Mouse (Mus musculus) C2C12 (cell line): ENCODE measurements around the gene Clec11a. TPM values are rescaled to one million over a fixed set of nuclear protein-coding genes. Genes with fewer than 3 reads are reported as not detected.

Experiments
- H3K27me3 ChIP-seq: one replicate; pipeline ENCODE4 v1.6.1; 2011; ENCODE audit not compliant: control insufficient read depth, insufficient read depth, insufficient read length
- H3K36me3 ChIP-seq: one replicate; pipeline ENCODE4 v1.6.1; 2011; ENCODE audit not compliant: control insufficient read depth, insufficient read depth
- H3K4me3 ChIP-seq: one replicate; pipeline ENCODE4 v1.5.1; 2011; ENCODE audit warnings: mild to moderate bottlenecking, control low read depth; ENCODE audit not compliant: poor library complexity, insufficient read depth, severe bottlenecking
- H3K79me2 ChIP-seq: one replicate; pipeline ENCODE4 v1.6.1; 2011; ENCODE audit not compliant: control insufficient read depth, insufficient read depth
- H3K79me3 ChIP-seq: one replicate; pipeline ENCODE4 v1.6.1; 2011; ENCODE audit warnings: low read depth, control low read depth
- H3ac ChIP-seq: one replicate; pipeline ENCODE3; 2011; ENCODE audit warnings: low read depth; ENCODE audit not compliant: control insufficient read depth, insufficient read length
- CEBPB ChIP-seq: IDR thresholded peaks from one replicate; pipeline ENCODE4 v1.6.1; 2011; ENCODE audit warnings: low read depth, mild to moderate bottlenecking, control low read depth, moderate library complexity
- CTCF ChIP-seq: IDR thresholded peaks from one replicate; pipeline ENCODE4 v1.5.1; 2011; ENCODE audit not compliant: control insufficient read depth, insufficient read depth, insufficient read length
- FOSL1 ChIP-seq: IDR thresholded peaks from one replicate; pipeline ENCODE4 v1.8.0; 2011; ENCODE audit warnings: mild to moderate bottlenecking, low read length; ENCODE audit not compliant: poor library complexity, insufficient read depth, severe bottlenecking
- MAX ChIP-seq: IDR thresholded peaks from one replicate; pipeline ENCODE4 v1.6.1; 2011; ENCODE audit warnings: mild to moderate bottlenecking, control low read depth
- MYOD1 ChIP-seq: IDR thresholded peaks from one replicate; pipeline ENCODE4 v1.6.1; 2011; ENCODE audit warnings: low read depth; ENCODE audit not compliant: control insufficient read depth, insufficient read length
- MYOG ChIP-seq: IDR thresholded peaks from one replicate; pipeline ENCODE4 v1.6.1; 2011; ENCODE audit not compliant: control insufficient read depth, insufficient read length; ENCODE audit errors: extremely low read depth
- USF1 ChIP-seq: IDR thresholded peaks from one replicate; pipeline ENCODE4 v1.6.1; 2011; ENCODE audit warnings: low read depth, mild to moderate bottlenecking, control low read depth, moderate library complexity
- polyA plus RNA-seq: library from polyadenylated mRNA; unstranded; fragments of >200 nt; fragmentation: generic; extraction: Trizol; gene quantifications from one replicate; pipeline ENCODE4 v1.2.1, GENCODE M21; 2012; ENCODE audit warnings: missing spikeins

Clec11a gene
- polyA plus RNA-seq, 1 experiment: 0.30 TPM

- TF ChIP-seq MAX (no peak), CEBPB (no peak), CTCF (no peak), USF1 (no peak), MYOG (no peak), FOSL1 (no peak), MYOD1 (no peak)
- H3K27me3 ChIP-seq: peaks cover 73% of the 10 kb centered on the region
- no peaks in the 10 kb centered on the region for H3K79me2 ChIP-seq
- H3K79me3 ChIP-seq: no peaks in the 10 kb centered on the region
- no peaks in the 10 kb centered on the region for H3K36me3 ChIP-seq
- H3ac ChIP-seq: no peak overlapping the region
- no peak overlapping the region for H3K4me3 ChIP-seq
Measured at GRCm38 (mm10) chr7:44340226-44340625, 33.5 kb upstream of the Clec11a start.

DNA sequence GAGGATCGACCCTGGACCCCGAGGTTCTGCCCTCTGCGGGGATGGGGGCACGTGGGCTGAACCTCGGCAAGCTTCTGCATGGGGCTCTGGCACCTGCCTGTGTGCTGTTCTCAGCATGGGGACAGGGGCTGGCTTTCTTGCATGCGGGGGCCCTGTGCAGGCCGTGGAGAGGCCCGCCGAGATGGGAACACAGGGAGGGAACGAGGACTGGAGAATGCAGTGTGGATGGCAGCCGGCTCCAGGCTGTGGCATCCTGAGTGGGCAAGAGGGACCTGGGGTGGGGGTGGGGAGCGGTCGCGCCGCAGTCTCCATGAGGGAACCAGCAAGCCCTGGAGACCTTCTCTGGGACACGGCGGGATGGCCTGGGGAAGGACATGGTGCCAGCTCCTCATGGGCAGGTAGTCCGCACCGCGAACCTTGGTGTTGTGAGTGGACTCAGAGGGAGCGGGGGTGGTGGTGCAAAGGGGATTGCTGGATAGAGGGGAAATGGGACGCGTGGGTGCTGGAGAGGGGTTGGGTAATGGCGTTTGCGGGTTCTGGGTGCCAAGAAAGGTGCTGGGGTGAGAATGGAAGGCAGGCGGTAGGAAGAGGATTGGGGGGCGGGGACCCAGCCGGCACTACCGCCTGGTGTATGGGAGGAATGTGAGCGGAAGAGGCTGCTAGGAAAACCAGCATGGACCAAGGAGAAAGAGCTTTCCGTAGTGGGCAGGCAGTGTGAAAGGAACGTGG lies 30.6 kb upstream of the Clec11a start:
- no peaks in the 10 kb centered on the region for H3K79me3 ChIP-seq
- peaks cover 55% of the 10 kb centered on the region for H3K27me3 ChIP-seq
- H3ac ChIP-seq: no peak overlapping the region
- no peak overlapping the region for H3K4me3 ChIP-seq
- no peaks in the 10 kb centered on the region for H3K36me3 ChIP-seq
- no peaks in the 10 kb centered on the region for H3K79me2 ChIP-seq
- no peak for TF ChIP-seq CEBPB
- TF ChIP-seq CTCF: no peak
- TF ChIP-seq MAX: no peak
- TF ChIP-seq MYOG: no peak
- no peak for TF ChIP-seq USF1
- TF ChIP-seq FOSL1: no peak
- TF ChIP-seq MYOD1: no peak

- no peak overlapping the region for H3K4me3 ChIP-seq
- H3K79me3 ChIP-seq: no peaks in the 10 kb centered on the region
- H3K27me3 ChIP-seq: peaks cover 52% of the 10 kb centered on the region
- no peaks in the 10 kb centered on the region for H3K36me3 ChIP-seq
- no peaks in the 10 kb centered on the region for H3K79me2 ChIP-seq
- no peak overlapping the region for H3ac ChIP-seq
- TF ChIP-seq FOSL1: no peak
- TF ChIP-seq MAX: no peak
- TF ChIP-seq USF1: no peak
- no peak for TF ChIP-seq MYOD1
- no peak for TF ChIP-seq MYOG
- TF ChIP-seq CTCF: no peak
- TF ChIP-seq CEBPB: no peak
Measured at GRCm38 (mm10) chr7:44336046-44337021, 29.6 kb upstream of the Clec11a start.

DNA sequence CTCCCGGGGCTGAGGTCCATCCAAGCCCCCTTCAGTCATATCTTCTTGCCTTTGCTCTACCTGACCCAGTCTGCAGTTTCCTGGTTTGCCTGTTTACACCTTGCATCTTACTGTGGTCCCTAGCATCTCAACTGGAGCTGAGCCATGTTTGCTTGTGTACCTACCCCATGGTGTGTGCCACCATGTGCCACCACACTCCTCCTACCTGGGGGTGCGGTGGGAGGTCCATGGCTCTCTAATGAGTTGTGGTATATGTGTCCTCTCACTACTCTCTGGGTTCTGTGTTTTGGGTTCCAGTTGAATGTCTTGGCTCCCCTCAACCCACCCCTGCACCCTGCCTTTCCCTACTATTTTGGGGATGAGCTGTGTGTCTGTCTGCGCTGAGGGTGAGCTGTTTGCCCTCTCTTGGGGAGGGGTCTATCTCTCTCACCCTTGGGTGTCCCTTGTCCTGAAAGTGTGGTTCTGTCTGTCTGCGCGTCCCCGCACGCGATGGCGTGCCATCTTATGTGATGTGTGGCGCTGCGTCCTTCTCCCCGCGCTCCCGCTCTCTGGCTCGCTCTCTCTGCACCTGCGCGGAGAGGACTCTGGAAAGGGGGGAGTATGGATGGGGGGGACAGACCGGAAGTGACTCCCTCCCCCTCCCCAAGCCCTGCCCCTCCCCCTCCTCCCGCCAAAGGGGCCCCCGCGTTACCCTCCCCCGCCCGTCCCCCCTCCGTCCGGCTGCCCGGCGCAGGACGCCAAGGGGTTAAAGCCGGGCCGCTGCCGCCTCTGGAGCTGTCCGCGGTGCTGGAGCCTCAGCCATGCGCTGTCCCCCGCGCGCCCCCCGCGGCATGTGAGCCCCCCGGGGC lies 28.6 kb upstream of the Clec11a start:
- no peak overlapping the region for H3K4me3 ChIP-seq
- no peaks in the 10 kb centered on the region for H3K79me3 ChIP-seq
- H3ac ChIP-seq: no peak overlapping the region
- no peaks in the 10 kb centered on the region for H3K79me2 ChIP-seq
- TF ChIP-seq CEBPB (no peak), USF1 (no peak), MYOD1 (no peak), FOSL1 (no peak), MYOG (no peak), MAX (no peak), CTCF (no peak)
- peaks cover 51% of the 10 kb centered on the region for H3K27me3 ChIP-seq
- no peaks in the 10 kb centered on the region for H3K36me3 ChIP-seq

GRCm38 (mm10) chr7:44334139-44334538 lies 27.4 kb upstream of the Clec11a start:
- Histone ChIP-seq H3K4me3 (no peak overlapping the region), H3K36me3 (no peaks in the 10 kb centered on the region), H3K79me2 (no peaks in the 10 kb centered on the region), H3K79me3 (no peaks in the 10 kb centered on the region), H3ac (no peak overlapping the region), H3K27me3 (peaks cover 47% of the 10 kb centered on the region)
- TF ChIP-seq MAX (no peak), MYOD1 (no peak), USF1 (no peak), CTCF (no peak), CEBPB (no peak), MYOG (no peak), FOSL1 (no peak)
